Mouse (Mus musculus) adrenal gland, adult 2 months (tissue): ENCODE data around the gene Exosc9. TPM values are rescaled to one million over a fixed set of nuclear protein-coding genes. Genes with fewer than 3 reads are reported as not detected.
A peak's percentile ranks its signal among the peaks of the same experiment; 100 is the strongest.
"Not testable (repeated sequence)": the region's sequence is repeated elsewhere in the genome, so short reads cannot be mapped to it uniquely, and the experiment has no call there.

ENCODE experiments used
- DNase-seq: peaks from one replicate; pipeline ENCODE4 v3.0.0; 2021
- polyA plus RNA-seq: library from polyadenylated mRNA; depleted of rRNA; stranded (reverse); fragments of >200 nt; gene quantifications from 2 replicates; pipeline ENCODE4 v1.2.3, GENCODE M21; 2012; rRNA removed
- total RNA-seq, 2 experiments: library from RNA; stranded (reverse); gene quantifications; 2 replicates each; pipeline ENCODE4 v1.2.3; 2021

Exosc9 gene
- total and polyA plus RNA-seq, 3 experiments: 4.5 to 32.6 (median 32.4) TPM

- peak; percentile 66 for DNase-seq
Observed at GRCm38 (mm10) chr3:36551851-36552384, 488 bp upstream of the Exosc9 start.

- no peak for DNase-seq
Observed at GRCm38 (mm10) chr3:36557601-36558000, 5.2 kb downstream of the Exosc9 start.

- DNase-seq: no peak
Observed at GRCm38 (mm10) chr3:36559606-36560005, 7.2 kb downstream of the Exosc9 start.

GRCm38 (mm10) chr3:36563666-36564065 is 11.3 kb downstream of the Exosc9 start:
- DNase-seq: no peak

GRCm38 (mm10) chr3:36569836-36570235 is 17.4 kb downstream of the Exosc9 start:
- DNase-seq: no peak

- no peak for DNase-seq
Observed at GRCm38 (mm10) chr3:36571361-36571826, 19.0 kb downstream of the Exosc9 start.

- DNase-seq: peak; percentile 99
Observed at GRCm38 (mm10) chr3:36571827-36572378, 19.5 kb downstream of the Exosc9 start, which contains the start of gene Ccna2. Ccna2 (minus strand) TSS chr3:36572150.

GRCm38 (mm10) chr3:36598811-36599210 is 46.4 kb downstream of the Exosc9 start:
- no peak for DNase-seq

- DNase-seq: not testable (repeated sequence)
Observed at GRCm38 (mm10) chr3:36599773-36600172, 47.4 kb downstream of the Exosc9 start.

GRCm38 (mm10) chr3:36605894-36606783 is 53.7 kb downstream of the Exosc9 start:
- no peak for DNase-seq

GRCm38 (mm10) chr3:36612687-36613086 is 60.3 kb downstream of the Exosc9 start:
- DNase-seq: no peak

GRCm38 (mm10) chr3:36613202-36613907 is 60.9 kb downstream of the Exosc9 start, which contains the start of gene Bbs7:
Bbs7 (minus strand) TSS chr3:36613477.
- peak; percentile 97 for DNase-seq

GRCm38 (mm10) chr3:36613908-36614255 is 61.5 kb downstream of the Exosc9 start:
- no peak for DNase-seq

Other genes with a start within 250 kb of the Exosc9 start
- 100 to 1,000 TPM; 670 to 728 TPM for gene Anxa5, start 76.7 kb upstream of the Exosc9 start, total RNA-seq
- 1,175 and 1,314 TPM in 2 replicates for gene Anxa5, start 76.7 kb upstream of the Exosc9 start, polyA plus RNA-seq
- 1 to 10 TPM; 1.4 to 2.2 TPM for gene 1810062G17Rik, start 76.7 kb upstream of the Exosc9 start, total RNA-seq
- gene 1810062G17Rik, start 76.7 kb upstream of the Exosc9 start, polyA plus RNA-seq: 1.9 and 2.0 TPM in 2 replicates
- under 1 TPM in 1 of 2 experiments, not detected in 1; 0.52 TPM for gene Gm11549, start 30.8 kb upstream of the Exosc9 start, total RNA-seq
- 0.09 and 0.12 TPM in 2 replicates for gene Gm11549, start 30.8 kb upstream of the Exosc9 start, polyA plus RNA-seq
- gene Ccna2, start 19.5 kb downstream of the Exosc9 start, total RNA-seq: 1 to 10 TPM; 1.5 to 4.1 TPM
- gene Ccna2, start 19.5 kb downstream of the Exosc9 start, polyA plus RNA-seq: 12.2 and 14.5 TPM in 2 replicates
- 10 to 100 TPM in 1 of 2 experiments, 1 to 10 TPM in 1; 9.8 to 14.0 TPM for gene Bbs7, start 60.9 kb downstream of the Exosc9 start, total RNA-seq
- 0.95 and 1.1 TPM in 2 replicates for gene Bbs7, start 60.9 kb downstream of the Exosc9 start, polyA plus RNA-seq
- gene Trpc3, start 137.6 kb downstream of the Exosc9 start, total RNA-seq: 1 to 10 TPM in 1 of 2 experiments, under 1 TPM in 1; 0.81 to 2.1 TPM
- gene Trpc3, start 137.6 kb downstream of the Exosc9 start, polyA plus RNA-seq: 1.5 and 1.7 TPM in 2 replicates